Mouse (Mus musculus) adrenal gland (tissue): ENCODE data around the gene Actr1b.

Source experiments
- intact Hi-C: fragments of 180-260 bp; cut with DNase I; formaldehyde crosslinking; loops from one replicate; pipeline ENCODE4 v1.15.1; 2025
- long read RNA-seq, 2 experiments: library from polyadenylated mRNA; unstranded; transcript quantifications; one replicate each; pipeline ENCODE4 v2.0.0; 2020; ENCODE audit warnings: borderline replicate concordance in 1 of 2; ENCODE audit not compliant: insufficient replicate concordance in 1 of 2

The Actr1b gene
- long read RNA-seq, experiment 1, transcript Actr1b-201 (11 exons, 3,248 nt) = major isoform, 64 of 79 reads
- long read RNA-seq, experiment 1, partial matches to known transcripts = 10 of 79 reads
- long read RNA-seq, experiment 1, other reads (novel, unspliced or antisense) = 5 of 79 reads
- long read RNA-seq, experiment 2, transcript Actr1b-201 (11 exons, 3,248 nt) = major isoform, 80 of 103 reads
- long read RNA-seq, experiment 2, partial matches to known transcripts = 16 of 103 reads
- long read RNA-seq, experiment 2, other reads (novel, unspliced or antisense) = 7 of 103 reads

DNA sequence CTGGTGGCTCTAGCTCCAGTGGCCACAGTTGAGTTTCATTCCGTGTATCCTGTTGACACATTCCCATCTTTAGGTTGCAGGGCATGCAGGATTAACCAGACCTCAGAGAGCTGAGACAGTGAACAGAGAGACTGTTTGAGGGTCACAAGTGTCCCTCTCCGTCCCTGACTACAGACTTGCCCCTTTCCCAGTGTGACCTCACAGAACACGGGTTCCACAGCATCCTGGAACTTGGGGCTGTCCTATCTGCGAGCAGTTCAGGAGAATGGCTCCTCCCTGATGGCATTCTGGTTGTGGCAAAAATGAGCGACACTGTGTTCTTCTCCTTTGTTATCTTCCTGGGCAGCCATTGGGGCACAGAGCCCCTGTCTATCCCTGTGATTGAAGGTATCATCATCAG, at the start of gene Actr1b:
TSS of gene Actr1b (minus strand) at position 112 of the 400 bp plus-strand sequence.
- intact Hi-C loops = no loop called here

- intact Hi-C loops = no loop called here
These were observed 47.3 kb upstream of the Actr1b start, which contains the start of gene Zap70 for GRCm38 (mm10) chr1:36761568-36761967. TSS of gene Zap70 (plus strand) at chr1:36761798.

DNA sequence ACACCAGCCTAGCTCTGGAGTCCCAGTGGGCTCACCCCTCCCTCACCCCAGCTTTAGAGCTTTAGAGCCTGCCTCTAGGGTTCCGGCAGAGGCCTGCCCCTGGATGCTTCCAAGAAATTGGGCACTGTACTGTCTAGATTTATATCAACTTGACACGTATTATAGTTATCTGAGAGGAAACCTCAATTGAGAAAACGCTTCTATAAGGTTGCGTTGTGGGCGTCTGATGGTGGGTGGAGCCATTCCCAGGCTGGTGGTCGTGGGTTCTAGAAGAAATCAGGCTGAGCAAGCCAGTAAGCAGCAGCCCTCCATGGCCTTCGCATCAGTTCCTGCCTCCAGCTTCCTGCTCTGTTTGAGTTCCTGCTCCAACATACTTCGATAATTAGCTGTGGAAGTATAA, 46.8 kb upstream of the Actr1b start:
- intact Hi-C loops = no loop called here

DNA sequence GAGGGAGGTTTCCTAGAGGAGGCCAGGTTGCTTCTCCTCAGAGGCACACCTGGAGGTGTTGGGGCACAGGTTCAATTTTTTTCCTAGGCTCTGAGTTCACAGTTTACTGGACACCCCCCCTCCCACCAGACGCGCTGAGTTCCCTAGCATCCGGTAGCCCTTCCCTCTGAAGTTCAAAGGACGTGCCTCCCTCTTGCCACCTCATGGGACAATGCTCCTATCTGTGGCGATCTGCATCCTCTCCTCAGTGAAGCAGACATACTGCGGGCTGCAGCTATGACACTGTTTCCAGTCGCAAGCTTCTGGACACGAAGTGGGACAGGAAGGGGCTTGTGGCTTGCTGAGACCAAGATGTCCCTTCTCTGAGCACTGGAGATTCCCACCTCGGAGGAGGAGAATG, 46.2 kb upstream of the Actr1b start:
- intact Hi-C loops = no loop called here

DNA sequence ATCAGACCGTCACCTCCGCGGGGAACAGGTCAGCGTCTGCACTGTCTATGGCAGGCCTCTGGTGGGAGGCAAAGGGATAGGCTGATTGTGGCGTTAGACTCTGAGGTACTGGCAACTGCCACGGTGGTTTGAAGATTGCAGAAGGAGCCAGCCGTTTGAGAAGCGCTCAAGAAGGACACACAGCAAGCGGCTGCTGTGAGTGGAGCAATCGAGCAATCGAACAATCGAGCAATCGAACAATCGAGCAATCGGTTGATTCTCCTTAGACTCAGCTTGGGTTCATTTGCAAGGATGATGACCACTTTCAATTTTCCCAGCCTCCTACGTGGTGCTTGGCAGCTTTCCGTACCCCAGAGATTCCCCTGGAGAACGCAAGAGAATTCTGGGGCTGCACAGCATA, 44.9 kb upstream of the Actr1b start:
- intact Hi-C loops = no loop called here

DNA sequence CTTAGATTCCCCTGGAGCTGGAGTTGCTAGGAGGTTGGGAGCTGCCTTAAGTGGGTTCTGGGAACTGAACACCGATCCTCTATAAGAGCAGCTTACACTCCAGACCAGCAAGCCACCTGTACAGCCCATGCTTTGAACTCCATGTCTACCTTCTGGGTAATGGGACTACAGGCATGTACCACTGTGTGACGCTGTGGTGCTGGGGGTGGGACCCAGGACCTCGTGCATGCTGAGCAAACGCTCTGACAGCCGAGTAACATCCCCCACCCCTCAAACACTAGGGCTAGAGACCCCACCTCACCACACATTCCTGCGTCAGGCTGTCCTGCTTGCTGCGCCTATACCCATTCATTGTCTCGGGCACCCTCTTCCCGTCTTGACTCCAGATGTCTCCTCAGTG, 44.3 kb upstream of the Actr1b start:
- intact Hi-C loops = no loop called here

- intact Hi-C loops = no loop called here
These were observed 39.9 kb upstream of the Actr1b start for GRCm38 (mm10) chr1:36753932-36754675.

- intact Hi-C loops = no loop called here
These were observed 32.2 kb upstream of the Actr1b start for GRCm38 (mm10) chr1:36746452-36746851.

DNA sequence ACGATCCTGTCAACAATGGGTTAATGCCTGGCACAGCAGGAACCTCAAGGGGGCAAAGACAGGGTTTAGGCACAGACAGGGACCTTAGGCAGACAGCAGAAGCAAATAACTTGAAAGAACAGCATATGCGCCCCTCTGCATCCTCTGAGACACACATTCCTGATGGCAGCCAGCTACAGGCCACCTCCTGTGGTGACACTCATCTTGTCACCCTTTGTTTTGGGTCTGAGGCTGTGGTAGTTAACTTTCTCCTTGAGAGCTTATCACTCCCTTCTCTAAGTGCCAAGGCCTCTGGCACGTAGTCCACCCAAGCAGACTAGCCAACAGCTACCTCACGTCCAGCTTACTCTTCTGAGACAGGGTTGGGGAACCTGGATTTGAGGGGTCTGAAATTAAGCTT, 31.4 kb upstream of the Actr1b start:
- intact Hi-C loops = no loop called here

GRCm38 (mm10) chr1:36744268-36744944, 30.2 kb upstream of the Actr1b start:
- intact Hi-C loops = no loop called here

GRCm38 (mm10) chr1:36743046-36743445, 28.8 kb upstream of the Actr1b start:
- intact Hi-C loops = no loop called here

- intact Hi-C loops = no loop called here
These were observed 25.0 kb upstream of the Actr1b start for GRCm38 (mm10) chr1:36739231-36739630.

- intact Hi-C loops = no loop called here
These were observed 23.1 kb upstream of the Actr1b start for GRCm38 (mm10) chr1:36737300-36737699.

GRCm38 (mm10) chr1:36724057-36724431, 9.8 kb upstream of the Actr1b start:
- intact Hi-C loops = no loop called here

GRCm38 (mm10) chr1:36723146-36724056, 9.2 kb upstream of the Actr1b start:
- intact Hi-C loops = no loop called here

DNA sequence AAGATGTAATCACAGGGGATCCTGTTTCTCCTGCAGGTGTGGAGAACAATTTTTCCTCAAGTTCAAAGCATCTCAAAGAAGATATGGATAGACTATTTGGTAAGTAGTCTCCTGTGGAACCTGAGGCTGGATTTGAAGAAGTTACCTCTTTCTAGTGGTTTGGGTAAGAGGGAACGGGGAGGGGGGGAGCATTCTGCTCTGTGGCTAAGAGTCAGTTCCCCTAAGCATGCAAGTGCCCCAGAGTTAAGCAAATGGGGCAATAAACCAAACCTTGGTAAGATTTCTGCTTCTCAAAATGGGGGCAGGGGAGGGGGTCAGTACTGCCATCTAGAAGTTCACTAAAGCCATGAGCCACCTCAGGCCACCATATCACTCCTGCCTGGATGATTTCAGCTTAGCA, 4.6 kb upstream of the Actr1b start:
- intact Hi-C loops = no loop called here

- intact Hi-C loops = no loop called here
These were observed 3.1 kb downstream of the Actr1b start for GRCm38 (mm10) chr1:36711104-36711503.

DNA sequence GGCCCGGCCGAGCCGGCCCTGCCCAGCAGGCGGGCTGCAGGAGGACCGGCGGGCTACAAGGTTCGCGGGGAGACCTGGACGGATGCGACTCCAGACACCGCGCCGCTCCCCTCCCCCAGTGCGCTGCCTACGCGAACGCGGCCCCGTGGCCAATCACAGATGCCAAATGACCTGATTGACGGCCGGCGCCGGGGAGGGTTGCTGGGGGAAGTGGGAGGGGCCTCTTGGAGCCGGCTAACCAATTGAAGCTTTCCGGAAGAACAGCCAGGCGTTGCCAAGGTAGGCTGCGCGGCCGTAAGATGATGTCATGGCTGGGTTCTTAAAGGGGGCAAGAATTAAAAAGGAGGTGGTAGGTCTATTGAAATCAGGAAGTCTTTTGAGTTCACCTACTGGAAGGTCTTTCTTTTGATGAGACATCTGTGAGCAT, 4.4 kb downstream of the Actr1b start, which contains the start of gene 4933424G06Rik:
TSS of gene 4933424G06Rik (plus strand) at position 296 of the 427 bp plus-strand sequence.
- intact Hi-C loops = no loop called here

- intact Hi-C loops = no loop called here
These were observed 5.0 kb downstream of the Actr1b start for GRCm38 (mm10) chr1:36709055-36709853.

GRCm38 (mm10) chr1:36708626-36709025, 5.6 kb downstream of the Actr1b start:
- intact Hi-C loops = no loop called here
